In the genomic region with DNA sequence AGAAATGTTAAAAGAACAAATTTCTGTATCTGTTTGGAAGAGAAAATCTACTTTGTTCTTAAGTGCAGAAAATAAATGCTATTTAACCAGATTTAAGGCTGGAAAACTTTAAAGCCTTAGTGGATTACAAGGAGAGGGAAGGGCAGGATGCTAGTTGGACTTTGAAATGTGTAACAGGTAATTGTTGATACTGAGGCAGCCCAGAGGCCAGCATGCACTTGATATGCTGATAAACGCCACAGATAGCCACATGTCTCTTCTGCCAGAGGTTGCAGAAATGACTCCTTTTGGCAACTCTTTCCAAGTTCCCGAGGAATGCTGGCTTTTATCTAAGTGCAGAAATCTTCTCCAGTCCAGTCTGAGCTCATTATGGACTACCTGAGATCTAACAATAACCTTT, we compare ENCODE assay signal across 36 mouse cellular contexts. TPM values are rescaled to one million over a fixed set of nuclear protein-coding genes. Genes with fewer than 3 reads are reported as not detected.
"Had no signal": no experiment of that assay in that cellular context is flagged by ENCODE, and none has a peak within 500 bp of the region (broad histone marks: within the 10 kb centered on the region; RNA-seq: fewer than 3 reads in every experiment).

No protein-coding gene starts in this region.

- H3K9me3 ChIP-seq: heart, embryonic 10.5 days; heart, embryonic 12.5 days; hindbrain, embryonic 10.5 days; hindbrain, embryonic 12.5 days; limb, embryonic 13.5 days; limb, embryonic 15.5 days; liver, embryonic 12.5 days had no signal

- H3K27ac ChIP-seq: gastrocnemius, adult 2 months; heart, embryonic 10.5 days; hindbrain, embryonic 10.5 days; hindbrain, embryonic 12.5 days; hindbrain, embryonic 14.5 days; left cerebral cortex, adult 2 months; limb, embryonic 13.5 days; limb, embryonic 15.5 days; liver, embryonic 12.5 days; liver, embryonic 14.5 days had no signal

- H3K9ac ChIP-seq: heart, embryonic 12.5 days; hindbrain, embryonic 12.5 days; hindbrain, embryonic 14.5 days; limb, embryonic 13.5 days; limb, embryonic 15.5 days; liver, embryonic 12.5 days; liver, embryonic 14.5 days had no signal

- H3K4me2 ChIP-seq: heart, embryonic 12.5 days; hindbrain, embryonic 12.5 days; hindbrain, embryonic 14.5 days; limb, embryonic 13.5 days; limb, embryonic 15.5 days; liver, embryonic 12.5 days had no signal

- ATAC-seq: hindbrain, embryonic 16.5 days; inflammation-experienced regulatory T-cells, adult 6 months; liver, embryonic 12.5 days had no signal

- H3K4me3 ChIP-seq: gastrocnemius, adult 2 months; heart, embryonic 10.5 days; heart, embryonic 12.5 days; hindbrain, embryonic 10.5 days; hindbrain, embryonic 12.5 days; left cerebral cortex, adult 2 months; limb, embryonic 13.5 days; limb, embryonic 15.5 days; liver, embryonic 12.5 days had no signal

- DNase-seq: gastrocnemius, adult 2 months; gastrocnemius, postnatal 10 days; gastrocnemius, postnatal 25 days; heart, adult 18-20 months; heart, postnatal 10 days; heart, postnatal 4 days; kidney, adult 18-20 months; kidney, adult 8-10 months; kidney, postnatal 10 days; kidney, postnatal 25 days; kidney, postnatal 4 days; layer of hippocampus, adult 9-11 months had no signal

- H3K27me3 ChIP-seq: heart, embryonic 12.5 days; hindbrain, embryonic 12.5 days; limb, embryonic 13.5 days; limb, embryonic 15.5 days; liver, embryonic 12.5 days had no signal

RNA-seq across cellular contexts. Expression of gene Gimd1, which starts 47.9 kb away (rescaled TPM):
- total RNA-seq: gastrocnemius, adult 2 months; gastrocnemius, postnatal 10 days; gastrocnemius, postnatal 25 days; gastrocnemius, postnatal 4 days; granulocyte monocyte progenitor cell, adult 5-6 weeks; heart, adult 18-20 months; heart, adult 8-10 months; heart, postnatal 10 days; heart, postnatal 25 days; heart, postnatal 4 days; layer of hippocampus, adult 8-10 months; layer of hippocampus, postnatal 14 days; left cerebral cortex, adult 2 months; left cerebral cortex, postnatal 14 days; left cerebral cortex, postnatal 36 days had no signal
- polyA plus RNA-seq: frontal cortex, adult 2 months; heart, embryonic 14.5 days; heart, embryonic 16.5 days; hindbrain, embryonic 10.5 days; hindbrain, embryonic 12.5 days; hindbrain, embryonic 14.5 days; hindbrain, embryonic 16.5 days; inflammation-experienced regulatory T-cells, adult 6 months; limb, embryonic 11.5 days; limb, embryonic 13.5 days; limb, embryonic 15.5 days had no signal
